Mouse (Mus musculus) stomach, postnatal 0 days (tissue): Measurements from ENCODE around the gene Gpha2. TPM values are rescaled to one million over a fixed set of nuclear protein-coding genes. Genes with fewer than 3 reads are reported as not detected.

ENCODE experiments used
- ATAC-seq: fragments of 200-750 bp; cut with Nextera tagmentation; 2 replicates; pipeline ENCODE4 v1.8.0; 2017; ENCODE audit not compliant: low FRiP score, low TSS enrichment
- DNase-seq: peaks from one replicate; pipeline ENCODE4 v3.0.0-alpha.2; 2016; ENCODE audit warnings: low spot score
- H3K27ac ChIP-seq: fragments of 300-500 bp; sonication (generic); replicated peaks from 2 replicates; pipeline ENCODE4 v1.5.1; 2014; ENCODE audit warnings: mild to moderate bottlenecking, control low read depth
- H3K27me3 ChIP-seq: fragments of 300-500 bp; sonication (generic); 2 replicates; pipeline ENCODE4 v1.6.1; 2014; ENCODE audit warnings: low read length; ENCODE audit not compliant: control insufficient read depth, insufficient read depth
- H3K36me3 ChIP-seq: fragments of 300-500 bp; sonication (generic); 2 replicates; pipeline ENCODE4 v1.6.1; 2014; ENCODE audit warnings: low read length, mixed read lengths; ENCODE audit not compliant: control insufficient read depth, insufficient read depth
- H3K4me1 ChIP-seq: fragments of 300-500 bp; sonication (generic); replicated peaks from 2 replicates; pipeline ENCODE4 v1.6.1; 2014; ENCODE audit warnings: antibody characterized with exemption; ENCODE audit not compliant: control insufficient read depth, insufficient read depth
- H3K4me2 ChIP-seq: fragments of 300-500 bp; sonication (generic); replicated peaks from 2 replicates; pipeline ENCODE4 v1.6.1; 2014; ENCODE audit warnings: low read depth, mild to moderate bottlenecking, control low read depth, moderate library complexity
- H3K4me3 ChIP-seq: fragments of 300-500 bp; sonication (generic); 2 replicates; pipeline ENCODE4 v1.5.1; 2014; ENCODE audit warnings: low read depth, low read length, control low read depth
- H3K9ac ChIP-seq: fragments of 300-500 bp; sonication (generic); 2 replicates; pipeline ENCODE4 v1.6.1; 2014; ENCODE audit warnings: mild to moderate bottlenecking, low read length, control low read depth, mixed read lengths
- H3K9me3 ChIP-seq: fragments of 300-500 bp; sonication (generic); 2 replicates; pipeline ENCODE4 v1.6.1; 2016; ENCODE audit warnings: low read length; ENCODE audit not compliant: control insufficient read depth
- CTCF ChIP-seq: IDR thresholded peaks from 2 replicates; pipeline ENCODE4 v1.5.1; 2016; ENCODE audit warnings: antibody characterized with exemption, low read depth, mild to moderate bottlenecking, moderate library complexity
- EP300 ChIP-seq: optimal IDR thresholded peaks from 2 replicates; pipeline ENCODE3; 2016; ENCODE audit warnings: antibody characterized with exemption
- WGBS: fragments of 180-500 bp; shearing (Covaris S2); extraction: QIAGEN DNeasy Blood & Tissue Kit; methylation state at CpG from one replicate; pipeline ENCODE4 v1.1.7; 2014; 5-methylcytosine and 5-hydroxymethylcytosine counted together
- polyA plus RNA-seq: library from polyadenylated mRNA; unstranded; fragments of >200 nt; fragmentation: Nextera tagmentation; extraction: Ambion mirVana; gene quantifications from 2 replicates; pipeline ENCODE4 v1.2.1, GENCODE M21; 2015

Gpha2 gene
- polyA plus RNA-seq, 1 experiment from 2014 or later: 0.17 TPM

GRCm38 (mm10) chr19:6206716-6207115, 19.5 kb upstream of the Gpha2 start:
- Histone ChIP-seq H3K9me3 (no peaks in the 10 kb centered on the region), H3K4me3 (no peak overlapping the region), H3K4me1 (no peaks in the 10 kb centered on the region), H3K36me3 (no peaks in the 10 kb centered on the region), H3K27me3 (no peaks in the 10 kb centered on the region), H3K4me2 (no peak overlapping the region), H3K27ac (no peak overlapping the region), H3K9ac (no peak overlapping the region)
- WGBS: 55% methylated on average over 5 of the region's 5 CpGs
- DNase-seq (no peak), ATAC-seq (no peak)
- no peak for TF ChIP-seq CTCF
- TF ChIP-seq EP300: no peak

- H3K4me1 ChIP-seq: no peaks in the 10 kb centered on the region
- no peak overlapping the region for H3K4me2 ChIP-seq
- H3K36me3 ChIP-seq: no peaks in the 10 kb centered on the region
- TF ChIP-seq CTCF: no peak
- TF ChIP-seq EP300: no peak
- H3K4me3 ChIP-seq: no peak overlapping the region
- H3K27me3 ChIP-seq: no peaks in the 10 kb centered on the region
- no peak overlapping the region for H3K27ac ChIP-seq
- no peak overlapping the region for H3K9ac ChIP-seq
- DNase-seq: no peak
- 48% methylated on average over 6 of the region's 6 CpGs for WGBS
- no peak for ATAC-seq
- no peaks in the 10 kb centered on the region for H3K9me3 ChIP-seq
These were observed 10.0 kb upstream of the Gpha2 start for GRCm38 (mm10) chr19:6216046-6216705.

DNA sequence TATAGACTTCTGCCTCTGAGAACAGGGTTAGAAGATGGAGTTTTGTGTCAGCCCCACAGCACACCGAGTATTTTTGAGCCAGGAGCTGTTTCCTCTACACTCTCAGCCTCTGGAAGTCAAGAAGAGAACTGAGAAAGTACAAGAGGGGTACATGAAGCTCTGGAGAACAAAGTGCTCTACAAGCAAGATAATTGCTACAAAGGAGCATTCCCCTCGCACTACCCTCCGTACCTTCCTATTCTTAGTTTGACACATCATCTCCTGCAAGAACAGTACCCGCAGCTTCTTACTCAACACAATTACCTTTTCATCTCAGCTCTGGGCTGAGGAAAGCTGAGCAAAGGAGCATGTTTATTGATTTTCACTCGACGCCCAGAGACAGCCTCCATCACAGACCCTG, 7.6 kb upstream of the Gpha2 start:
- no peak overlapping the region for H3K9ac ChIP-seq
- 58% methylated on average over 6 of the region's 6 CpGs for WGBS
- no peak for TF ChIP-seq EP300
- TF ChIP-seq CTCF: no peak
- no peaks in the 10 kb centered on the region for H3K36me3 ChIP-seq
- no peak overlapping the region for H3K4me3 ChIP-seq
- no peaks in the 10 kb centered on the region for H3K9me3 ChIP-seq
- ATAC-seq: no peak
- H3K4me1 ChIP-seq: no peaks in the 10 kb centered on the region
- no peak overlapping the region for H3K27ac ChIP-seq
- H3K27me3 ChIP-seq: no peaks in the 10 kb centered on the region
- H3K4me2 ChIP-seq: no peak overlapping the region
- no peak for DNase-seq

- no peak for DNase-seq
- H3K27me3 ChIP-seq: no peaks in the 10 kb centered on the region
- H3K36me3 ChIP-seq: peaks cover 4% of the 10 kb centered on the region; the same call in 1 of the 2 replicates
- H3K9me3 ChIP-seq: no peaks in the 10 kb centered on the region
- TF ChIP-seq CTCF (no peak), EP300 (no peak)
- 91% methylated on average over 13 of the region's 14 CpGs for WGBS
- H3K4me3 ChIP-seq: no peak overlapping the region
- no peak overlapping the region for H3K9ac ChIP-seq
- no peak for ATAC-seq
- H3K4me2 ChIP-seq: no peak overlapping the region
- H3K4me1 ChIP-seq: no peaks in the 10 kb centered on the region
- H3K27ac ChIP-seq: no peak overlapping the region
These were observed 583 bp downstream of the Gpha2 start for GRCm38 (mm10) chr19:6226763-6227162.

GRCm38 (mm10) chr19:6227864-6228263, 1.7 kb downstream of the Gpha2 start:
- Histone ChIP-seq H3K27ac (no peak overlapping the region), H3K4me2 (no peak overlapping the region), H3K9me3 (no peaks in the 10 kb centered on the region), H3K4me1 (no peaks in the 10 kb centered on the region), H3K36me3 (peaks cover 10% of the 10 kb centered on the region; the same call in 1 of the 2 replicates), H3K9ac (no peak overlapping the region), H3K4me3 (no peak overlapping the region), H3K27me3 (no peaks in the 10 kb centered on the region)
- ATAC-seq: no peak
- no peak for TF ChIP-seq CTCF
- no peak for TF ChIP-seq EP300
- WGBS: 82% methylated on average over 4 of the region's 4 CpGs
- DNase-seq: no peak

DNA sequence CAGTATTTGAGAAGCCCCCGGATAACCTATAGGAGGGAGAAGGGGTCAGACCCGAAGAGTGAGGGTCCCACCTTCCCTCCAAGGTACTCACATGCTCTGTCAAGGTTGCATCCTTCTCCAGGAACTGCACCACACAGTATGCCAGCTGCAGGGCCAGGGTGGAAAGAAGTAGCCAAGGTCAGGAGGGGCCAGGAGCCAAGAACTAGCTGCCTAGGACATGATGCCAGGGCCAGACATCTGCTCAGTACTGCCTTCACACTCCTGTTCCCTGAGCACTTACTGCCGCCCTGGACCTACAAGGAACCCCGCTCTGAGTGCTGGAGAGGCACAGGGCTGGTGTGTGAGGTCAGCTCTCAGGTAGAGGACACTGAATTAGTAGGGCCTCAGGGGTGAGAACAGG, 4.2 kb downstream of the Gpha2 start:
- ATAC-seq (no peak), DNase-seq (no peak)
- Histone ChIP-seq H3K36me3 (peaks cover 10% of the 10 kb centered on the region; the same call in 1 of the 2 replicates), H3K4me2 (no peak overlapping the region), H3K27ac (no peak overlapping the region), H3K9me3 (no peaks in the 10 kb centered on the region), H3K4me3 (no peak overlapping the region), H3K4me1 (peaks cover 7% of the 10 kb centered on the region; the same call in 1 of the 2 replicates), H3K9ac (no peak overlapping the region), H3K27me3 (no peaks in the 10 kb centered on the region)
- TF ChIP-seq CTCF: no peak
- no peak for TF ChIP-seq EP300
- 89% methylated on average over 4 of the region's 4 CpGs for WGBS
